Mouse (Mus musculus) spleen, postnatal 14 days (tissue): ENCODE results near the gene Mlycd.
"Not testable (repeated sequence)": the region's sequence is repeated elsewhere in the genome, so short reads cannot be mapped to it uniquely, and the experiment has no call there.

Source experiments
- DNase-seq, 2 experiments: peaks; one replicate each; pipeline ENCODE4 v3.0.0; 2021 to 2022; ENCODE audit warnings: low spot score in 2 of 2

Gene Mlycd

GRCm38 (mm10) chr8:119394524-119395026 is at the start of gene Mlycd:
Mlycd (plus strand) TSS chr8:119394878.
- peak; percentile 73 to 82 for DNase-seq

- DNase-seq: no peak
These were observed 49.5 kb upstream of the Mlycd start for GRCm38 (mm10) chr8:119345029-119345682.

- no peak for DNase-seq
These were observed 49.0 kb upstream of the Mlycd start for GRCm38 (mm10) chr8:119345683-119346075.

GRCm38 (mm10) chr8:119351647-119352046 is 43.0 kb upstream of the Mlycd start:
- no peak for DNase-seq

- no peak for DNase-seq
These were observed 41.6 kb upstream of the Mlycd start for GRCm38 (mm10) chr8:119352977-119353658.

GRCm38 (mm10) chr8:119353659-119354023 is 41.0 kb upstream of the Mlycd start:
- DNase-seq: no peak

GRCm38 (mm10) chr8:119356631-119357030 is 38.0 kb upstream of the Mlycd start:
- not testable (repeated sequence) for DNase-seq

GRCm38 (mm10) chr8:119358175-119358574 is 36.5 kb upstream of the Mlycd start:
- DNase-seq: no peak

- peak; percentile 19 to 55 for DNase-seq
These were observed 35.8 kb upstream of the Mlycd start for GRCm38 (mm10) chr8:119358836-119359235.

GRCm38 (mm10) chr8:119360686-119361295 is 33.9 kb upstream of the Mlycd start:
- DNase-seq: no peak

GRCm38 (mm10) chr8:119374716-119375115 is 20.0 kb upstream of the Mlycd start:
- DNase-seq: not testable (repeated sequence)

- DNase-seq: no peak
These were observed 16.2 kb upstream of the Mlycd start for GRCm38 (mm10) chr8:119378476-119378875.

GRCm38 (mm10) chr8:119380619-119381018 is 14.1 kb upstream of the Mlycd start:
- peak in 1 of 2 experiments; percentile 13 for DNase-seq

- peak in 1 of 2 experiments; percentile 19 for DNase-seq
These were observed 10.2 kb upstream of the Mlycd start for GRCm38 (mm10) chr8:119384478-119384877.

GRCm38 (mm10) chr8:119385854-119386253 is 8.8 kb upstream of the Mlycd start:
- DNase-seq: no peak

GRCm38 (mm10) chr8:119386988-119387387 is 7.7 kb upstream of the Mlycd start:
- DNase-seq: no peak

- DNase-seq: no peak
These were observed 581 bp upstream of the Mlycd start for GRCm38 (mm10) chr8:119394097-119394496.

- no peak for DNase-seq
These were observed 633 bp downstream of the Mlycd start for GRCm38 (mm10) chr8:119395072-119395950.

GRCm38 (mm10) chr8:119398558-119398957 is 3.9 kb downstream of the Mlycd start:
- DNase-seq: no peak

GRCm38 (mm10) chr8:119399255-119399654 is 4.6 kb downstream of the Mlycd start:
- DNase-seq: no peak

GRCm38 (mm10) chr8:119400122-119400671 is 5.5 kb downstream of the Mlycd start:
- no peak for DNase-seq
